ENCODE assay signal across 18 mouse cellular contexts in the genomic region with DNA sequence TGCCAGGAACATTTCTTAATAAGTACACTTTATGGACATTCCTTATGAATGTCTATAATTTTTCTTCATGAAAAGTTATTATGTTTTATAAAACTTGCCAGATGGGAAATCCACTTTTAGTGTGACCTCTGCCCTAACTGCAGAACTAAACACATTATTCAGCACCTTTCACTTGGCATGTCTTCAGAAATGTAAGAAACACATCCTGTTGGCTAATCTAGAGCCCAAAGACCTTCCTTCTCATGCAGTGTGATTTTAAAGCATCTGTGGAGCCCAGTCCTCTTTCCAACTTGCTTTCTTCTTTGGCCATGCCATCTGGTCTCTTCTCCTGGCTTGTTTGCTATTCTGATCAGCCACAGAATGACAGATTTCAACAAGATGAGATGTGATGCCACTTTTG.
"Had no signal": no experiment of that assay in that cellular context is flagged by ENCODE, and none has a peak within 500 bp of the region (broad histone marks: within the 10 kb centered on the region; RNA-seq: fewer than 3 reads in every experiment).

No protein-coding gene starts in this region.

- H3K4me1 ChIP-seq: intestine, embryonic 15.5 days; liver, embryonic 12.5 days; liver, embryonic 15.5 days; midbrain, embryonic 12.5 days; neural tube, embryonic 13.5 days; stomach, embryonic 15.5 days had no signal

- H3K4me2 ChIP-seq: intestine, embryonic 15.5 days; liver, embryonic 12.5 days; liver, embryonic 15.5 days; midbrain, embryonic 12.5 days; neural tube, embryonic 13.5 days; stomach, embryonic 15.5 days had no signal

- H3K27ac ChIP-seq: intestine, embryonic 15.5 days; left cerebral cortex, adult 2 months; liver, embryonic 12.5 days; liver, embryonic 15.5 days; midbrain, embryonic 12.5 days; neural tube, embryonic 13.5 days; stomach, embryonic 15.5 days had no signal

- H3K9me3 ChIP-seq: intestine, embryonic 15.5 days; liver, embryonic 12.5 days; liver, embryonic 15.5 days; midbrain, embryonic 12.5 days; neural tube, embryonic 13.5 days; stomach, embryonic 15.5 days had no signal

- ATAC-seq: intestine, embryonic 15.5 days; liver, embryonic 12.5 days; midbrain, embryonic 16.5 days had no signal

- H3K27me3 ChIP-seq: intestine, embryonic 15.5 days; liver, embryonic 12.5 days; liver, embryonic 15.5 days; midbrain, embryonic 12.5 days; neural tube, embryonic 13.5 days; stomach, embryonic 15.5 days had no signal

- H3K36me3 ChIP-seq: intestine, embryonic 15.5 days; liver, embryonic 12.5 days; liver, embryonic 15.5 days; midbrain, embryonic 12.5 days; neural tube, embryonic 13.5 days; stomach, embryonic 15.5 days had no signal

- DNase-seq: kidney, adult 18-20 months; layer of hippocampus, postnatal 36 days; lung, adult 2 months; lung, postnatal 10 days; lung, postnatal 4 days; retina, postnatal 1 day; right cerebral cortex, postnatal 25 days; spleen, adult 18-20 months; thymus, postnatal 36 days had no signal

- H3K4me3 ChIP-seq: intestine, embryonic 15.5 days; left cerebral cortex, adult 2 months; liver, embryonic 12.5 days; liver, embryonic 15.5 days; midbrain, embryonic 12.5 days; myocyte; neural tube, embryonic 13.5 days; stomach, embryonic 15.5 days had no signal

- H3K9ac ChIP-seq: intestine, embryonic 15.5 days; liver, embryonic 12.5 days; liver, embryonic 15.5 days; midbrain, embryonic 12.5 days; neural tube, embryonic 13.5 days; stomach, embryonic 15.5 days had no signal
